Mouse (Mus musculus) CH12.LX (cell line): ENCODE data around the gene 2700081O15Rik. TPM values are rescaled to one million over a fixed set of nuclear protein-coding genes. Genes with fewer than 3 reads are reported as not detected.

Source experiments
- DNase-seq: peaks from one replicate; pipeline ENCODE4 v3.0.0-alpha.2; 2013; ENCODE audit errors: extremely low read depth
- H3K27ac ChIP-seq: 2 replicates; pipeline ENCODE4 v1.5.1; 2012; ENCODE audit warnings: low read depth, mild to moderate bottlenecking, control low read depth, moderate library complexity; ENCODE audit not compliant: insufficient read depth
- H3K27me3 ChIP-seq: replicated peaks from 2 replicates; pipeline ENCODE3; 2012; ENCODE audit warnings: inconsistent platforms
- H3K36me3 ChIP-seq, 2 experiments: replicated peaks in 1 of 2; 2 replicates each; pipeline versions ENCODE3 to v1.6.1; 2012; ENCODE audit warnings: inconsistent platforms in 1 of 2, low read length in 1 of 2, mild to moderate bottlenecking in 1 of 2, mixed read lengths in 1 of 2, moderate library complexity in 1 of 2; ENCODE audit not compliant: control insufficient read depth in 1 of 2, insufficient read depth in 1 of 2
- H3K4me1 ChIP-seq, 2 experiments: 2 replicates each; pipeline ENCODE4 v1.6.1; 2012; ENCODE audit warnings: inconsistent platforms in 1 of 2, moderate library complexity in 1 of 2; ENCODE audit not compliant: insufficient read depth in 2 of 2, control insufficient read depth in 1 of 2
- H3K4me2 ChIP-seq: 2 replicates; pipeline ENCODE4 v1.6.1; 2012; ENCODE audit warnings: low read depth, mild to moderate bottlenecking, control low read depth; ENCODE audit not compliant: poor library complexity, insufficient read depth, severe bottlenecking
- H3K4me3 ChIP-seq, 3 experiments: fragments of 150-350 bp in 1 of 3; sonication (generic) in 1 of 3; replicated peaks in 1 of 3; 2 replicates each; pipeline versions ENCODE3 to v1.5.1; 2011 to 2012; ENCODE audit warnings: low read depth in 2 of 3, low read length in 2 of 3, mild to moderate bottlenecking in 2 of 3, moderate library complexity in 2 of 3, control low read depth in 1 of 3, improper control_type of control experiment in 1 of 3, inconsistent platforms in 1 of 3, mixed read lengths in 1 of 3; ENCODE audit not compliant: poor library complexity in 1 of 3
- H3K79me2 ChIP-seq: replicated peaks from 2 replicates; pipeline ENCODE4 v1.6.1; 2012; ENCODE audit warnings: mild to moderate bottlenecking, moderate library complexity; ENCODE audit not compliant: control insufficient read depth, poor library complexity, insufficient read depth, severe bottlenecking; ENCODE audit errors: extremely low read depth
- H3K9ac ChIP-seq: 2 replicates; pipeline ENCODE4 v1.6.1; 2012; ENCODE audit warnings: low read depth, mild to moderate bottlenecking, control low read depth, moderate library complexity; ENCODE audit not compliant: insufficient read depth
- H3K9me3 ChIP-seq: replicated peaks from 2 replicates; pipeline ENCODE3; 2012; ENCODE audit warnings: low read length, inconsistent platforms, mixed read lengths
- BHLHE40 ChIP-seq: IDR thresholded peaks from 2 replicates; pipeline ENCODE4 v1.6.1; 2011; ENCODE audit warnings: mild to moderate bottlenecking, low read depth, low read length, improper control_type of control experiment
- CHD2 ChIP-seq: IDR thresholded peaks from 2 replicates; pipeline ENCODE4 v1.6.1; 2011; ENCODE audit warnings: low read length, improper control_type of control experiment
- CTCF ChIP-seq, 2 experiments: IDR thresholded peaks in 1 of 2; conservative IDR thresholded peaks in 1 of 2; 2 replicates each; pipeline ENCODE4 v1.5.1; 2011 to 2012; ENCODE audit warnings: low read depth in 2 of 2, low read length in 2 of 2, improper control_type of control experiment in 1 of 2, inconsistent platforms in 1 of 2, mild to moderate bottlenecking in 1 of 2, moderate library complexity in 1 of 2
- ETS1 ChIP-seq: conservative IDR thresholded peaks from 2 replicates; pipeline ENCODE4 v1.6.1; 2012; ENCODE audit warnings: low read depth, mild to moderate bottlenecking, inconsistent platforms, low read length, improper control_type of control experiment, moderate library complexity
- IRF4 ChIP-seq: IDR thresholded peaks from 2 replicates; pipeline ENCODE4 v1.6.1; 2014; ENCODE audit warnings: low read depth, mild to moderate bottlenecking, inconsistent platforms, low read length, improper control_type of control experiment
- JUND ChIP-seq: conservative IDR thresholded peaks from 2 replicates; pipeline ENCODE4 v1.6.1; 2011; ENCODE audit warnings: low read depth, low read length, improper control_type of control experiment
- MAX ChIP-seq: IDR thresholded peaks from 2 replicates; pipeline ENCODE4 v1.6.1; 2011; ENCODE audit warnings: low read length, improper control_type of control experiment
- MAZ ChIP-seq: IDR thresholded peaks from 2 replicates; pipeline ENCODE4 v1.6.1; 2012; ENCODE audit warnings: low read depth, mild to moderate bottlenecking, inconsistent platforms, low read length, improper control_type of control experiment, moderate library complexity
- MXI1 ChIP-seq: IDR thresholded peaks from 2 replicates; pipeline ENCODE4 v1.6.1; 2011; ENCODE audit warnings: mild to moderate bottlenecking, low read depth, low read length, improper control_type of control experiment
- MYC ChIP-seq: IDR thresholded peaks from 2 replicates; pipeline ENCODE4 v1.6.1; 2011; ENCODE audit warnings: low read depth, mild to moderate bottlenecking, improper control_type of control experiment, low read length
- NELFE ChIP-seq: IDR thresholded peaks from 2 replicates; pipeline ENCODE4 v1.6.1; 2011; ENCODE audit warnings: low read depth, low read length, improper control_type of control experiment
- PAX5 ChIP-seq: IDR thresholded peaks from 2 replicates; pipeline ENCODE4 v1.6.1; 2012; ENCODE audit warnings: low read length, inconsistent platforms, mixed read lengths
- RAD21 ChIP-seq: IDR thresholded peaks from 2 replicates; pipeline ENCODE4 v1.6.1; 2011; ENCODE audit warnings: low read depth, mild to moderate bottlenecking, low read length, improper control_type of control experiment, moderate library complexity
- SIN3A ChIP-seq: IDR thresholded peaks from 2 replicates; pipeline ENCODE4 v1.6.1; 2012; ENCODE audit warnings: low read length, improper control_type of control experiment, inconsistent platforms
- SMC3 ChIP-seq: IDR thresholded peaks from 2 replicates; pipeline ENCODE4 v1.6.1; 2011; ENCODE audit warnings: low read depth, low read length, improper control_type of control experiment
- USF1 ChIP-seq: IDR thresholded peaks from 2 replicates; pipeline ENCODE4 v1.6.1; 2014; ENCODE audit warnings: low read depth, mild to moderate bottlenecking, inconsistent platforms, low read length, improper control_type of control experiment
- ZC3H11A ChIP-seq: IDR thresholded peaks from 2 replicates; pipeline ENCODE4 v1.6.1; 2012; ENCODE audit warnings: low read depth, mild to moderate bottlenecking, inconsistent platforms, low read length, improper control_type of control experiment
- dilution Hi-C: fragments of 300-500 bp; cut with MboI; formaldehyde crosslinking; loops from 2 replicates; pipeline ENCODE4 v1.14.3; 2020; ENCODE audit warnings: low sequenced_read_pairs; ENCODE audit not compliant: extremely low pct_unique_long_range_greater_than_20kb, extremely low pct_ligation_motif_present
- in situ Hi-C: fragments of 300-500 bp; cut with MboI; formaldehyde crosslinking; loops from 3 replicates; pipeline ENCODE4 v1.14.3; 2019; ENCODE audit warnings: low sequenced_read_pairs, low pct_ligation_motif_present, low pct_unique_long_range_greater_than_20kb, mixed read lengths
- polyA plus RNA-seq: library from polyadenylated mRNA; unstranded; fragments of >175 nt; gene quantifications from 2 replicates; pipeline ENCODE4 v1.2.1, GENCODE M21; 2012; ENCODE audit warnings: low read depth; ENCODE audit not compliant: insufficient read length
- total RNA-seq, 2 experiments: library from RNA; depleted of rRNA; stranded (reverse); fragments of 300-350 nt in 1 of 2; fragments of >200 nt in 1 of 2; gene quantifications; 2 replicates each; pipeline ENCODE4 v1.2.3; 2012 to 2014

2700081O15Rik gene
- total and polyA plus RNA-seq, 3 experiments = 7.2 to 12.3 (median 9.8) TPM

DNA sequence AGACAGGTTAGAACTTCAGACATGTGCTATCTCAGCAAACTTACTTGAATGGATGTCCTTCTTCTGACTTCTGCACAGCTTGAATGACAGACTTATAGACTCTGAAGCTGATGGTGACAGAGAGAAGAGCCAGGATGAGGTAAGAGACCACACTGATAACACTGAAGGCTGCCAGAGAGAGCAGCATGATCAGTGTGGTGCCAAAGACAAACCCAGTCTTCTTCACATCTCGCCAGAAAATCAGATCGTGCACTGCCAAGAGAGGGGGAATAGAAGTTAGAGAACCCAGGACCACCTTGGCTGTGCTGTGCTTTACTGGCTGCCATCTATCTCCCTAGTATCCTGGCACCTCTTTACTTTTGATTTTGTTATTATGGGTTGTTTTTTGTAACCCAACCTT lies 17.5 kb downstream of the 2700081O15Rik start:
- H3K27me3 ChIP-seq = no peaks in the 10 kb centered on the region
- in situ Hi-C loops (no loop called here), dilution Hi-C loops (no loop called here)
- peaks cover 0 to 5% of the 10 kb centered on the region in 2 experiments; a peak in 1 of 4 replicates for H3K4me1 ChIP-seq
- no peak for DNase-seq
- H3K36me3 ChIP-seq = peaks cover 42 to 64% of the 10 kb centered on the region in 2 experiments
- no peaks in the 10 kb centered on the region for H3K9me3 ChIP-seq
- H3K4me2 ChIP-seq = no peak overlapping the region
- no peak overlapping the region for H3K27ac ChIP-seq
- TF ChIP-seq MXI1 (no peak), ETS1 (no peak), JUND (no peak)
- no peak overlapping the region for H3K9ac ChIP-seq
- H3K79me2 ChIP-seq = 0 out of 2 replicates have a peak, but pooled peaks cover 5% of the 10 kb centered on the region
- H3K4me3 ChIP-seq = no peak overlapping the region

DNA sequence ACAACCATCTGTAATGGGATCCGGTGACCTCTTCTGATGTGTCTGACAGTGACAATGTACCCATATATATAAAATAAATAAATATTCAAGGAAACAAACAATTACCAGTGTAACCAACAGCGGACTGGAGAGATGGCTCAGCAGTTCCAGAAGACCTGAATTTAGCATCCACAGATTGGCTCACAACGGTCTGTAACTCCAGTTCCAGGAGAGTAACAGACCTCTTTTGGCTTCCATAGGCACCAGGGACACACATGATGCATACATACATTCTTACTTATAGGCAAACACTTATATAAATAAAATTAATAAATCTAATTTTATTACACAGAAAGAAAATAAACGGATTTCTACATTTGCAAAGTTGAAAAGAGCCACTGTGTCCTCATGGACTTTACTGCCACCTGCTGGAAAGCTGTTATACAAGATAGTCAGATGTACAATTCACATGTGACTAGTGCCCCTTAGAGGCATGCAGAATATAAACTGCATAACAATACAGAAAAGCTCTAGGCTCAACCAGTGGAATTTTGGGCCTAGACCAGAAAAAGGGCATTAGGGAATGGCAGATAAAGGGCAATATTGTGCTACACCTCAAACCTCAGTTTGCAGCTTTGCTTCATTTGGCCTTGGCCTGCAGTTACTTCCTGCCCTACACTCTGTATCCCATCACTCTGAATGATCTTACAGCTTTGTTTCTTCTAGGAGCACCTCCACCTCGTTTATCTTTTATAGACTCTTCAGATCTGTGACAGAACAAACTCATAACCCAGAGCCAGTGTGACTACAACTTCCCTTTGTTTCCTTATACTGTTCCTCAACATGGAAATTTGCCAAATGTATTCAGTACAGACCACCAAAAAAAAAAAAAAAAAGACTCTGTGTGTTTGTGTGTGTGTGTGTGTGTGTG lies 18.9 kb downstream of the 2700081O15Rik start:
- Histone ChIP-seq H3K4me2 (no peak overlapping the region), H3K9ac (no peak overlapping the region), H3K27me3 (no peaks in the 10 kb centered on the region), H3K36me3 (peaks cover 31 to 60% of the 10 kb centered on the region in 2 experiments), H3K9me3 (no peaks in the 10 kb centered on the region), H3K4me1 (peaks cover 0 to 5% of the 10 kb centered on the region in 2 experiments; a peak in 1 of 4 replicates), H3K79me2 (0 out of 2 replicates have a peak, but pooled peaks cover 5% of the 10 kb centered on the region), H3K4me3 (no peak overlapping the region), H3K27ac (no peak overlapping the region)
- peak; percentile 71 for DNase-seq
- in situ Hi-C loops (no loop called here), dilution Hi-C loops (no loop called here)
- TF ChIP-seq CHD2 (no peak), ZC3H11A (peak; percentile 47), BHLHE40 (peak; percentile 45; the same call in 1 of the 2 replicates), NELFE (peak; percentile 54; the same call in 1 of the 2 replicates), SMC3 (peak; percentile 75), MYC (peak; percentile 82), PAX5 (no peak), MAX (peak; percentile 69), USF1 (no peak), SIN3A (0 out of 2 replicates have a peak, but pooled peaks have one; percentile 57), RAD21 (peak; percentile 89), IRF4 (no peak), MAZ (0 out of 2 replicates have a peak, but pooled peaks have one; percentile 59), CTCF (conservative IDR thresholded peaks at IDR 0.05 in 1 of 2, IDR thresholded peaks at IDR 0.05 in 1 of 2; ENCODE audit: low read depth in 2 of 2, low read length in 2 of 2) (peak; percentile 56 to 99), JUND (peak; percentile 59; the same call in 1 of the 2 replicates)
